Mouse (Mus musculus): ENCODE data around the gene Ggta1. TPM values are rescaled to one million over a fixed set of nuclear protein-coding genes. Genes with fewer than 3 reads are reported as not detected.

Ggta1 gene
- polyA plus RNA-seq, 1 experiment from 2014 or later: 39.4 TPM

GRCm38 (mm10) chr2:35433428-35433827, 29.6 kb downstream of the Ggta1 start:
- no peaks in the 10 kb centered on the region for H3K27me3 ChIP-seq (ENCODE audit: control insufficient read depth, insufficient read depth, low read length)
- H3K36me3 ChIP-seq (ENCODE audit: control insufficient read depth, insufficient read depth, low read length): 0 out of 2 replicates have a peak, but pooled peaks cover 2% of the 10 kb centered on the region
- no peak for ATAC-seq (ENCODE audit: insufficient number of reproducible peaks, insufficient read depth, low FRiP score, low read depth)
- peak overlapping the region; percentile 50 to 86 for H3K27ac ChIP-seq (replicated peaks in 1 of 2; ENCODE audit: control insufficient read depth in 1 of 2, insufficient read depth in 1 of 2, low read depth in 2 of 2, low read length in 2 of 2)
- peak overlapping the region; percentile 60; the same call in 1 of the 2 replicates for H3K4me2 ChIP-seq (ENCODE audit: low read length)
- WGBS: 57% methylated on average over 4 of the region's 4 CpGs
- peaks cover 29 to 45% of the 10 kb centered on the region in 2 experiments for H3K4me1 ChIP-seq (ENCODE audit: control insufficient read depth in 2 of 2, insufficient read depth in 2 of 2, low read length in 2 of 2)
- H3K9me3 ChIP-seq (ENCODE audit: control insufficient read depth, low read length): no peaks in the 10 kb centered on the region
- no peak overlapping the region for H3K9ac ChIP-seq (ENCODE audit: low read length)
- no peak overlapping the region for H3K4me3 ChIP-seq (ENCODE audit: control insufficient read depth in 1 of 2, insufficient read depth in 1 of 2, low read depth in 1 of 2, low read length in 2 of 2)

GRCm38 (mm10) chr2:35432472-35432871, 30.6 kb downstream of the Ggta1 start:
- Histone ChIP-seq H3K4me3 (ENCODE audit: control insufficient read depth in 1 of 2, insufficient read depth in 1 of 2, low read depth in 1 of 2, low read length in 2 of 2) (peak overlapping the region; percentile 14 to 30; a peak in 3 of 4 replicates), H3K4me2 (ENCODE audit: low read length) (peak overlapping the region; percentile 60), H3K36me3 (ENCODE audit: control insufficient read depth, insufficient read depth, low read length) (0 out of 2 replicates have a peak, but pooled peaks cover 4% of the 10 kb centered on the region), H3K27me3 (ENCODE audit: control insufficient read depth, insufficient read depth, low read length) (no peaks in the 10 kb centered on the region), H3K4me1 (ENCODE audit: control insufficient read depth in 2 of 2, insufficient read depth in 2 of 2, low read length in 2 of 2) (peaks cover 29 to 51% of the 10 kb centered on the region in 2 experiments), H3K9me3 (ENCODE audit: control insufficient read depth, low read length) (no peaks in the 10 kb centered on the region), H3K9ac (ENCODE audit: low read length) (peak overlapping the region; percentile 66), H3K27ac (replicated peaks in 1 of 2; ENCODE audit: control insufficient read depth in 1 of 2, insufficient read depth in 1 of 2, low read depth in 2 of 2, low read length in 2 of 2) (peak overlapping the region; percentile 50 to 86)
- 17% methylated on average over 7 of the region's 7 CpGs for WGBS
- peak; percentile 54 for ATAC-seq (ENCODE audit: insufficient number of reproducible peaks, insufficient read depth, low FRiP score, low read depth)

- Histone ChIP-seq H3K9me3 (ENCODE audit: control insufficient read depth, low read length) (no peaks in the 10 kb centered on the region), H3K4me3 (ENCODE audit: control insufficient read depth in 1 of 2, insufficient read depth in 1 of 2, low read depth in 1 of 2, low read length in 2 of 2) (peak overlapping the region; percentile 14 to 30; a peak in 3 of 4 replicates), H3K36me3 (ENCODE audit: control insufficient read depth, insufficient read depth, low read length) (0 out of 2 replicates have a peak, but pooled peaks cover 4% of the 10 kb centered on the region), H3K27me3 (ENCODE audit: control insufficient read depth, insufficient read depth, low read length) (no peaks in the 10 kb centered on the region), H3K9ac (ENCODE audit: low read length) (peak overlapping the region; percentile 66), H3K27ac (replicated peaks in 1 of 2; ENCODE audit: control insufficient read depth in 1 of 2, insufficient read depth in 1 of 2, low read depth in 2 of 2, low read length in 2 of 2) (peak overlapping the region; percentile 25 to 86), H3K4me1 (ENCODE audit: control insufficient read depth in 2 of 2, insufficient read depth in 2 of 2, low read length in 2 of 2) (peaks cover 29 to 51% of the 10 kb centered on the region in 2 experiments), H3K4me2 (ENCODE audit: low read length) (peak overlapping the region; percentile 60)
- 0 out of 2 replicates have a peak, but pooled peaks have one; percentile 37 for ATAC-seq (ENCODE audit: insufficient number of reproducible peaks, insufficient read depth, low FRiP score, low read depth)
- 4% methylated on average over 7 of the region's 7 CpGs for WGBS
Measured at GRCm38 (mm10) chr2:35432011-35432410, 31.0 kb downstream of the Ggta1 start.

- Histone ChIP-seq H3K4me2 (ENCODE audit: low read length) (no peak overlapping the region), H3K4me1 (ENCODE audit: control insufficient read depth in 2 of 2, insufficient read depth in 2 of 2, low read length in 2 of 2) (peaks cover 29 to 51% of the 10 kb centered on the region in 2 experiments), H3K4me3 (ENCODE audit: control insufficient read depth in 1 of 2, insufficient read depth in 1 of 2, low read depth in 1 of 2, low read length in 2 of 2) (no peak overlapping the region), H3K36me3 (ENCODE audit: control insufficient read depth, insufficient read depth, low read length) (0 out of 2 replicates have a peak, but pooled peaks cover 4% of the 10 kb centered on the region), H3K27me3 (ENCODE audit: control insufficient read depth, insufficient read depth, low read length) (no peaks in the 10 kb centered on the region), H3K27ac (replicated peaks in 1 of 2; ENCODE audit: control insufficient read depth in 1 of 2, insufficient read depth in 1 of 2, low read depth in 2 of 2, low read length in 2 of 2) (no peak overlapping the region), H3K9ac (ENCODE audit: low read length) (no peak overlapping the region), H3K9me3 (ENCODE audit: control insufficient read depth, low read length) (no peaks in the 10 kb centered on the region)
- no peak for ATAC-seq (ENCODE audit: insufficient number of reproducible peaks, insufficient read depth, low FRiP score, low read depth)
- 90% methylated on average over 8 of the region's 8 CpGs for WGBS
Measured at GRCm38 (mm10) chr2:35430806-35431205, 32.2 kb downstream of the Ggta1 start.

GRCm38 (mm10) chr2:35428615-35429300, 34.3 kb downstream of the Ggta1 start:
- Histone ChIP-seq H3K9me3 (ENCODE audit: control insufficient read depth, low read length) (no peaks in the 10 kb centered on the region), H3K4me1 (ENCODE audit: control insufficient read depth in 2 of 2, insufficient read depth in 2 of 2, low read length in 2 of 2) (peaks cover 18 to 35% of the 10 kb centered on the region in 2 experiments), H3K9ac (ENCODE audit: low read length) (no peak overlapping the region), H3K4me2 (ENCODE audit: low read length) (no peak overlapping the region), H3K4me3 (ENCODE audit: control insufficient read depth in 1 of 2, insufficient read depth in 1 of 2, low read depth in 1 of 2, low read length in 2 of 2) (no peak overlapping the region), H3K27ac (replicated peaks in 1 of 2; ENCODE audit: control insufficient read depth in 1 of 2, insufficient read depth in 1 of 2, low read depth in 2 of 2, low read length in 2 of 2) (no peak overlapping the region), H3K27me3 (ENCODE audit: control insufficient read depth, insufficient read depth, low read length) (no peaks in the 10 kb centered on the region), H3K36me3 (ENCODE audit: control insufficient read depth, insufficient read depth, low read length) (peaks cover 9% of the 10 kb centered on the region; the same call in 1 of the 2 replicates)
- no peak for ATAC-seq (ENCODE audit: insufficient number of reproducible peaks, insufficient read depth, low FRiP score, low read depth)
- 60% methylated on average over 4 of the region's 4 CpGs for WGBS

GRCm38 (mm10) chr2:35427559-35427958, 35.5 kb downstream of the Ggta1 start:
- Histone ChIP-seq H3K36me3 (ENCODE audit: control insufficient read depth, insufficient read depth, low read length) (peaks cover 19% of the 10 kb centered on the region), H3K4me1 (ENCODE audit: control insufficient read depth in 2 of 2, insufficient read depth in 2 of 2, low read length in 2 of 2) (peaks cover 8 to 24% of the 10 kb centered on the region in 2 experiments), H3K4me3 (ENCODE audit: control insufficient read depth in 1 of 2, insufficient read depth in 1 of 2, low read depth in 1 of 2, low read length in 2 of 2) (no peak overlapping the region), H3K9ac (ENCODE audit: low read length) (no peak overlapping the region), H3K27ac (replicated peaks in 1 of 2; ENCODE audit: control insufficient read depth in 1 of 2, insufficient read depth in 1 of 2, low read depth in 2 of 2, low read length in 2 of 2) (0 out of 4 replicates have a peak overlapping the region, but pooled peaks of 1 of the 2 experiments have one; percentile 33), H3K4me2 (ENCODE audit: low read length) (no peak overlapping the region), H3K27me3 (ENCODE audit: control insufficient read depth, insufficient read depth, low read length) (no peaks in the 10 kb centered on the region), H3K9me3 (ENCODE audit: control insufficient read depth, low read length) (no peaks in the 10 kb centered on the region)
- no peak for ATAC-seq (ENCODE audit: insufficient number of reproducible peaks, insufficient read depth, low FRiP score, low read depth)
- WGBS: 45% methylated on average over 2 of the region's 2 CpGs

GRCm38 (mm10) chr2:35423711-35424339, 39.2 kb downstream of the Ggta1 start:
- 90% methylated on average over 1 of the region's 1 CpGs for WGBS
- no peak overlapping the region for H3K27ac ChIP-seq (replicated peaks in 1 of 2; ENCODE audit: control insufficient read depth in 1 of 2, insufficient read depth in 1 of 2, low read depth in 2 of 2, low read length in 2 of 2)
- peaks cover 10% of the 10 kb centered on the region; the same call in 1 of the 2 replicates for H3K9me3 ChIP-seq (ENCODE audit: control insufficient read depth, low read length)
- no peaks in the 10 kb centered on the region for H3K27me3 ChIP-seq (ENCODE audit: control insufficient read depth, insufficient read depth, low read length)
- no peak overlapping the region for H3K4me2 ChIP-seq (ENCODE audit: low read length)
- H3K36me3 ChIP-seq (ENCODE audit: control insufficient read depth, insufficient read depth, low read length): peaks cover 56% of the 10 kb centered on the region
- no peak overlapping the region for H3K4me3 ChIP-seq (ENCODE audit: control insufficient read depth in 1 of 2, insufficient read depth in 1 of 2, low read depth in 1 of 2, low read length in 2 of 2)
- no peak overlapping the region for H3K9ac ChIP-seq (ENCODE audit: low read length)
- no peak for ATAC-seq (ENCODE audit: insufficient number of reproducible peaks, insufficient read depth, low FRiP score, low read depth)
- H3K4me1 ChIP-seq (ENCODE audit: control insufficient read depth in 2 of 2, insufficient read depth in 2 of 2, low read length in 2 of 2): peaks cover 0 to 9% of the 10 kb centered on the region in 2 experiments; a peak in 2 of 4 replicates
